12 mouse cellular contexts compared by ENCODE assay signal in the genomic region with DNA sequence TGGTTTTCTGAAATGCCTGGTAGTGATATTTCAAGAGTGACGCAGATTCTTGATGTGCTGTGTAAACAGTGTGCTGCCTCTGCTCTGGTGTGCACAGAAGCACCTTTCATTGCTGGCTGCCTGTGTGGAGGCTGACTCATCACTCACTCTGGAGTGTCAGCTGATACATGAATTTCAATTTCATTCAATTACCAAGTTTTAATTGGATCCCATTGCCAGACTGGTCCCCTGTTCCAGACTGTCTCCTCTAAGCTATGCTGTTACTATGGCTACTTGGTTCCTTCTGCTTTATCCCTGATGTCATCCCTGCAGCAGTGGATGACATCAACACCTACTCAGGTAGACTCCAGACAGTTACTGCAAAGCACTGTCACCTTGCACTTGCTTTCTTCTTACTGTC.
DNase-seq lines count a peak whose midpoint lies in the region; TF ChIP-seq lines count a peak whose summit lies in the region.
"Had no signal": no experiment of that assay in that cellular context is flagged by ENCODE, and none has a peak within 500 bp of the region (broad histone marks: within the 10 kb centered on the region; RNA-seq: fewer than 3 reads in every experiment).

No protein-coding gene starts in this region.

- no peak overlapping the region for H3K4me3 ChIP-seq in lung, adult 2 months (replicated peaks; ENCODE audit: extremely low read depth, low read depth, low read length)
- H3K4me3 ChIP-seq: embryonic facial prominence, embryonic 13.5 days had no signal

- H3K4me1 ChIP-seq in lung, adult 2 months (ENCODE audit: control insufficient read depth, insufficient read depth, low read length), result no peaks in the 10 kb centered on the region
- H3K4me1 ChIP-seq: embryonic facial prominence, embryonic 13.5 days had no signal

- peak; percentile 4 for DNase-seq in adrenal gland, adult 2 months
- DNase-seq in adrenal gland, postnatal 4 days (ENCODE audit: low spot score in 2 of 2), result no peak
- DNase-seq in right cerebral cortex, adult 18-20 months, result peak; percentile 50
- DNase-seq in right cerebral cortex, postnatal 4 days, result no peak
- peak; percentile 5 to 37 for DNase-seq in left cerebral cortex, adult 8-10 months (ENCODE audit: low spot score in 2 of 2)
- peak; percentile 56 for DNase-seq in telencephalon, adult 2 months (ENCODE audit: low read depth, low spot score)
- no peak for DNase-seq in spleen, postnatal 14 days (ENCODE audit: low spot score in 2 of 2)
- DNase-seq in lung, adult 2 months, result no peak
- DNase-seq: adrenal gland, adult 8-10 months; heart, postnatal 4 days; kidney, postnatal 10 days had no signal

- WGBS in lung, adult 2 months, result 78% methylated on average over 1 of the region's 1 CpGs

- no peak for TF ChIP-seq POLR2A in lung, adult 2 months (IDR thresholded peaks at IDR 0.05; ENCODE audit: borderline replicate concordance, extremely low read depth, low read depth, low read length)

- TF ChIP-seq CTCF in lung, adult 2 months (IDR thresholded peaks at IDR 0.05; ENCODE audit: insufficient read depth, low read length), result no peak

Comparison
In these comparisons a context has a peak if more than half of its experiments do, and no peak if none do; other contexts are left out.
1. DNase-seq: peak in adrenal gland, adult 2 months (single experiment), right cerebral cortex, adult 18-20 months (single experiment), left cerebral cortex, adult 8-10 months (2 of 2) and telencephalon, adult 2 months (single experiment); none in adrenal gland, postnatal 4 days (0 of 2), right cerebral cortex, postnatal 4 days (single experiment), spleen, postnatal 14 days (0 of 2) and lung, adult 2 months (single experiment).